Mouse (Mus musculus) brain, embryonic 14.5 days (tissue): Measurements from ENCODE around the gene Adpgk.

Experiments
- CTCF ChIP-seq: fragments of 200-500 bp; IDR thresholded peaks from 2 replicates; pipeline ENCODE4 v1.5.1; 2012; ENCODE audit warnings: inconsistent platforms, mild to moderate bottlenecking, moderate library complexity, borderline replicate concordance; ENCODE audit not compliant: insufficient read depth, insufficient read length; ENCODE audit errors: extremely low read depth
- POLR2A ChIP-seq: fragments of 200-500 bp; IDR thresholded peaks from 2 replicates; pipeline ENCODE4 v1.6.1; 2012; ENCODE audit warnings: mild to moderate bottlenecking, inconsistent platforms, borderline replicate concordance; ENCODE audit not compliant: poor library complexity, insufficient read depth, insufficient read length, severe bottlenecking; ENCODE audit errors: extremely low read depth

DNA sequence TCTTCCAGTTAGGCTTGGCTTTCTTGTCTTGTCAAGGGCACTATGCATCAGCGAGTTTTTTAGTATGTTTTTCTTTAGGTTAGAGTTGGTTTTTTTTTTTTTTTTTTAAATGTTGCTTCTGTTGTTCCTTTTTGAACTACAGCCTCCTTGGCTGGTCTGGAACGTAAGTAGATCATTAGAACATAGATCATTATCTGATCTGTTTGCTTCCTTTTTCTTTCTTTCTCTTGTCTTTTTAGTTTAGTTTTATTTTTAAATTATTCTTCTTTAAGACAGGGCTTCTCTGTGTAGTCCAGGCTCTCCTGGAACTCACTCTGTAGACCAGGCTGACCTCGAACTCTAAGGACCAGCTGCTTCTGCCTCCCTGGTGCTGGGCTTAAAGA, 1.1 kb downstream of the Adpgk start:
- TF ChIP-seq POLR2A = no peak
- TF ChIP-seq CTCF = no peak
